Mouse (Mus musculus) kidney, embryonic 14.5 days (tissue): Measurements from ENCODE around the gene C4b. TPM values are rescaled to one million over a fixed set of nuclear protein-coding genes. Genes with fewer than 3 reads are reported as not detected.
"Not testable (repeated sequence)": the region's sequence is repeated elsewhere in the genome, so short reads cannot be mapped to it uniquely, and the experiment has no call there.

Experiments
- ATAC-seq: fragments of 200-750 bp; cut with Nextera tagmentation; 2 replicates; pipeline ENCODE4 v1.8.0; 2017; ENCODE audit warnings: moderate number of reproducible peaks, mild to moderate bottlenecking, moderate TSS enrichment, moderate library complexity; ENCODE audit not compliant: low FRiP score, low TSS enrichment
- H3K27ac ChIP-seq: fragments of 300-500 bp; sonication (generic); 2 replicates; pipeline ENCODE4 v1.5.1; 2014; ENCODE audit warnings: low read depth, mild to moderate bottlenecking, low read length, moderate library complexity, mixed read lengths
- H3K27me3 ChIP-seq: fragments of 300-500 bp; sonication (generic); 2 replicates; pipeline ENCODE4 v1.6.1; 2014; ENCODE audit warnings: mild to moderate bottlenecking, low read length; ENCODE audit not compliant: control insufficient read depth, insufficient read depth
- H3K36me3 ChIP-seq: fragments of 300-500 bp; sonication (generic); 2 replicates; pipeline ENCODE4 v1.6.1; 2014; ENCODE audit warnings: low read length, mixed read lengths; ENCODE audit not compliant: control insufficient read depth, insufficient read depth
- H3K4me1 ChIP-seq: fragments of 300-500 bp; sonication (generic); 2 replicates; pipeline ENCODE4 v1.6.1; 2014; ENCODE audit warnings: low read length, mixed read lengths; ENCODE audit not compliant: control insufficient read depth, insufficient read depth
- H3K4me2 ChIP-seq: fragments of 300-500 bp; sonication (generic); replicated peaks from 2 replicates; pipeline ENCODE4 v1.6.1; 2014; ENCODE audit warnings: low read depth, mild to moderate bottlenecking, low read length
- H3K4me3 ChIP-seq: fragments of 300-500 bp; sonication (generic); 2 replicates; pipeline ENCODE4 v1.5.1; 2014; ENCODE audit warnings: mild to moderate bottlenecking, low read length
- H3K9ac ChIP-seq: fragments of 300-500 bp; sonication (generic); 2 replicates; pipeline ENCODE4 v1.6.1; 2014; ENCODE audit warnings: low read depth, mild to moderate bottlenecking, low read length, moderate library complexity
- H3K9me3 ChIP-seq: fragments of 300-500 bp; sonication (generic); 2 replicates; pipeline ENCODE4 v1.6.1; 2016; ENCODE audit warnings: low read length; ENCODE audit not compliant: control insufficient read depth
- WGBS: fragments of 180-500 bp; shearing (Covaris S2); extraction: QIAGEN DNeasy Blood & Tissue Kit; methylation state at CpG from one replicate; pipeline ENCODE4 v1.1.7; 2014; 5-methylcytosine and 5-hydroxymethylcytosine counted together
- polyA plus RNA-seq: library from polyadenylated mRNA; unstranded; fragments of >200 nt; fragmentation: Nextera tagmentation; extraction: Ambion mirVana; gene quantifications from 2 replicates; pipeline ENCODE4 v1.2.1, GENCODE M21; 2014

C4b gene
- not detected in 2 replicates for polyA plus RNA-seq

- WGBS = 84% methylated on average over 7 of the region's 7 CpGs
- no peaks in the 10 kb centered on the region for H3K27me3 ChIP-seq
- H3K27ac ChIP-seq = no peak within 1 kb of the TSS
- no peak within 1 kb of the TSS for H3K4me2 ChIP-seq
- peaks cover 1% of the 10 kb centered on the region; the same call in 1 of the 2 replicates for H3K9me3 ChIP-seq
- H3K4me1 ChIP-seq = no peaks in the 10 kb centered on the region
- H3K4me3 ChIP-seq = no peak within 1 kb of the TSS
- ATAC-seq = no peak
- H3K36me3 ChIP-seq = no peaks in the 10 kb centered on the region
- no peak within 1 kb of the TSS for H3K9ac ChIP-seq
These were observed at the start of gene C4b for GRCm38 (mm10) chr17:34743719-34744118. Gene C4b, minus strand, starts transcription at chr17:34743882.

GRCm38 (mm10) chr17:34777680-34778325 lies 34.1 kb upstream of the C4b start:
- Histone ChIP-seq H3K9me3 (peaks cover 8% of the 10 kb centered on the region; the same call in 1 of the 2 replicates), H3K4me1 (no peaks in the 10 kb centered on the region), H3K4me3 (no peak overlapping the region), H3K36me3 (no peaks in the 10 kb centered on the region), H3K4me2 (no peak overlapping the region), H3K27me3 (no peaks in the 10 kb centered on the region), H3K27ac (no peak overlapping the region), H3K9ac (no peak overlapping the region)
- ATAC-seq = no peak
- 77% methylated on average over 9 of the region's 9 CpGs for WGBS

- no peak overlapping the region for H3K4me2 ChIP-seq
- no peak overlapping the region for H3K9ac ChIP-seq
- H3K9me3 ChIP-seq = no peaks in the 10 kb centered on the region
- H3K27me3 ChIP-seq = no peaks in the 10 kb centered on the region
- no peak overlapping the region for H3K27ac ChIP-seq
- WGBS = 73% methylated on average over 3 of the region's 3 CpGs
- H3K36me3 ChIP-seq = no peaks in the 10 kb centered on the region
- no peak overlapping the region for H3K4me3 ChIP-seq
- no peaks in the 10 kb centered on the region for H3K4me1 ChIP-seq
- ATAC-seq = no peak
These were observed 17.8 kb upstream of the C4b start for GRCm38 (mm10) chr17:34761471-34761870.

GRCm38 (mm10) chr17:34746531-34746930 lies 2.8 kb upstream of the C4b start:
- no peak overlapping the region for H3K9ac ChIP-seq
- H3K36me3 ChIP-seq = no peaks in the 10 kb centered on the region
- H3K4me3 ChIP-seq = no peak overlapping the region
- H3K4me2 ChIP-seq = no peak overlapping the region
- peaks cover 11% of the 10 kb centered on the region for H3K9me3 ChIP-seq
- no peak overlapping the region for H3K27ac ChIP-seq
- WGBS = 46% methylated on average over 5 of the region's 5 CpGs
- ATAC-seq = no peak
- H3K4me1 ChIP-seq = no peaks in the 10 kb centered on the region
- no peaks in the 10 kb centered on the region for H3K27me3 ChIP-seq

- not testable (repeated sequence) for H3K4me1 ChIP-seq, H3K27ac ChIP-seq, H3K4me2 ChIP-seq, H3K27me3 ChIP-seq, H3K4me3 ChIP-seq, H3K36me3 ChIP-seq, H3K9ac ChIP-seq, ATAC-seq
- peaks cover 11% of the 10 kb centered on the region for H3K9me3 ChIP-seq
- WGBS = 92% methylated on average over 4 of the region's 4 CpGs
These were observed 1.5 kb upstream of the C4b start for GRCm38 (mm10) chr17:34745166-34745565.

- not testable (repeated sequence) for H3K4me3 ChIP-seq, H3K4me1 ChIP-seq, H3K36me3 ChIP-seq, H3K4me2 ChIP-seq, H3K27me3 ChIP-seq, ATAC-seq, H3K27ac ChIP-seq, H3K9ac ChIP-seq
- peaks cover 10% of the 10 kb centered on the region for H3K9me3 ChIP-seq
- 98% methylated on average over 6 of the region's 6 CpGs for WGBS
These were observed 929 bp upstream of the C4b start for GRCm38 (mm10) chr17:34744611-34745010.

GRCm38 (mm10) chr17:34744206-34744605 lies 524 bp upstream of the C4b start:
- H3K9ac ChIP-seq = no peak overlapping the region
- H3K4me3 ChIP-seq = no peak overlapping the region
- no peak overlapping the region for H3K4me2 ChIP-seq
- ATAC-seq = no peak
- no peaks in the 10 kb centered on the region for H3K36me3 ChIP-seq
- no peak overlapping the region for H3K27ac ChIP-seq
- H3K4me1 ChIP-seq = no peaks in the 10 kb centered on the region
- 83% methylated on average over 6 of the region's 6 CpGs for WGBS
- no peaks in the 10 kb centered on the region for H3K27me3 ChIP-seq
- peaks cover 6% of the 10 kb centered on the region for H3K9me3 ChIP-seq

GRCm38 (mm10) chr17:34740280-34740679 lies 3.4 kb downstream of the C4b start:
- no peaks in the 10 kb centered on the region for H3K27me3 ChIP-seq
- H3K36me3 ChIP-seq = no peaks in the 10 kb centered on the region
- H3K4me1 ChIP-seq = no peaks in the 10 kb centered on the region
- H3K9ac ChIP-seq = no peak overlapping the region
- ATAC-seq = no peak
- H3K27ac ChIP-seq = no peak overlapping the region
- 66% methylated on average over 4 of the region's 4 CpGs for WGBS
- H3K4me2 ChIP-seq = no peak overlapping the region
- no peaks in the 10 kb centered on the region for H3K9me3 ChIP-seq
- H3K4me3 ChIP-seq = no peak overlapping the region

- not testable (repeated sequence) for H3K36me3 ChIP-seq, ATAC-seq, H3K9ac ChIP-seq, H3K4me3 ChIP-seq, H3K4me2 ChIP-seq, H3K27me3 ChIP-seq, H3K9me3 ChIP-seq, H3K27ac ChIP-seq, H3K4me1 ChIP-seq
- WGBS = 84% methylated on average over 7 of the region's 7 CpGs
These were observed 4.0 kb downstream of the C4b start for GRCm38 (mm10) chr17:34739708-34740107.
